Comparison of ENCODE assay signal across 17 mouse cellular contexts in genomic region chr9:114827242-114827852, GRCm38 (mm10). TPM values are rescaled to one million over a fixed set of nuclear protein-coding genes. Genes with fewer than 3 reads are reported as not detected.
"Had no signal": no experiment of that assay in that cellular context is flagged by ENCODE, and none has a peak within 500 bp of the region (broad histone marks: within the 10 kb centered on the region; RNA-seq: fewer than 3 reads in every experiment).

No protein-coding gene starts in this region.

- DNase-seq: kidney, postnatal 14 days; lung, postnatal 14 days; retina, postnatal 1 day; right cerebral cortex, postnatal 4 days; spleen, adult 18-20 months; thymus, adult 18-20 months; thymus, postnatal 14 days had no signal

- H3K4me2 ChIP-seq: lung, embryonic 15.5 days; midbrain, embryonic 11.5 days; midbrain, embryonic 15.5 days; neural tube, embryonic 12.5 days had no signal

- H3K27me3 ChIP-seq: lung, embryonic 15.5 days; midbrain, embryonic 15.5 days; neural tube, embryonic 12.5 days had no signal

- H3K9ac ChIP-seq: liver, embryonic 14.5 days; lung, embryonic 15.5 days; midbrain, embryonic 15.5 days; neural tube, embryonic 12.5 days had no signal

- H3K36me3 ChIP-seq: midbrain, embryonic 15.5 days; neural tube, embryonic 12.5 days had no signal

- H3K9me3 ChIP-seq: lung, embryonic 15.5 days; megakaryocyte, embryonic 14.5 days; midbrain, embryonic 15.5 days; neural tube, embryonic 12.5 days had no signal

- H3K4me3 ChIP-seq: left cerebral cortex, adult 2 months; lung, embryonic 15.5 days; megakaryocyte, embryonic 14.5 days; midbrain, embryonic 15.5 days; neural tube, embryonic 12.5 days had no signal

- H3K4me1 ChIP-seq: megakaryocyte, embryonic 14.5 days; midbrain, embryonic 15.5 days; neural tube, embryonic 12.5 days had no signal

- H3K27ac ChIP-seq: left cerebral cortex, adult 2 months; liver, embryonic 14.5 days; lung, embryonic 15.5 days; macrophage; midbrain, embryonic 15.5 days; neural tube, embryonic 12.5 days had no signal

- ATAC-seq: intestine, postnatal 0 days; midbrain, embryonic 15.5 days had no signal

RNA-seq across cellular contexts. Expression of gene Cmtm8, which starts 16.6 kb away (rescaled TPM):
- total RNA-seq: monocyte, adult 5-6 weeks had no signal
